Mouse (Mus musculus): ENCODE measurements around the gene Lrrc74a. TPM values are rescaled to one million over a fixed set of nuclear protein-coding genes. Genes with fewer than 3 reads are reported as not detected.
A peak's percentile ranks its signal among the peaks of the same experiment; 100 is the strongest.

Lrrc74a gene
- polyA plus RNA-seq, 1 experiment from 2014 or later: not detected

GRCm38 (mm10) chr12:86714026-86714425 is 20.1 kb upstream of the Lrrc74a start:
- WGBS: 69% methylated on average over 5 of the region's 5 CpGs
- no peaks in the 10 kb centered on the region for H3K4me1 ChIP-seq (ENCODE audit: control insufficient read depth, insufficient read depth, low read length)
- no peak overlapping the region for H3K27ac ChIP-seq (ENCODE audit: low read length)
- no peak overlapping the region for H3K4me2 ChIP-seq (ENCODE audit: low read depth, low read length)
- H3K36me3 ChIP-seq (ENCODE audit: control insufficient read depth, insufficient read depth, low read length): no peaks in the 10 kb centered on the region
- no peaks in the 10 kb centered on the region for H3K9me3 ChIP-seq (ENCODE audit: control insufficient read depth, low read length)
- no peaks in the 10 kb centered on the region for H3K27me3 ChIP-seq (replicated peaks; ENCODE audit: control insufficient read depth, insufficient read depth, low read length)
- ATAC-seq: no peak
- no peak overlapping the region for H3K4me3 ChIP-seq (ENCODE audit: low read length)
- H3K9ac ChIP-seq (ENCODE audit: low read depth, low read length): no peak overlapping the region

DNA sequence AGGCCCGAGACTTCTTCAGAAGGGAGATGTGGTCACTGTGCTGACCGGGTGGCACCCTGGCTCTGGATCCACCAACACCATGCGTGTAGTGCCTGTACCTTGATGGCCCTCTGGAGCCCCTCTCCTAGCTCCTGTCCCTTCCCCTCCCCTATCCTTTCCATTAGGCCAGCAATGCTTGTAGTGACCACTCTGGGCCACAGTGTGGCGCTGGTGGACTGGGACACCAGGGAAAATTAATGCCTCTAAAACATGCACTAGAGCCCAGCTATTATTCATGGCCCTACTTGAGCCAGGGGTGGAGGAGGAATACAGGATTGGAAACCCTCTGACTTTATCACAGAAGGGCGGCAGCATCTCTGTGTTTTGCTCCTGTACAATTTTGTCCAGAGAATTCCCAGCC is 18.8 kb upstream of the Lrrc74a start:
- WGBS: 60% methylated on average over 5 of the region's 5 CpGs
- Histone ChIP-seq H3K27me3 (replicated peaks; ENCODE audit: control insufficient read depth, insufficient read depth, low read length) (no peaks in the 10 kb centered on the region), H3K9ac (ENCODE audit: low read depth, low read length) (no peak overlapping the region), H3K27ac (ENCODE audit: low read length) (no peak overlapping the region), H3K4me2 (ENCODE audit: low read depth, low read length) (no peak overlapping the region), H3K9me3 (ENCODE audit: control insufficient read depth, low read length) (no peaks in the 10 kb centered on the region), H3K4me3 (ENCODE audit: low read length) (no peak overlapping the region), H3K36me3 (ENCODE audit: control insufficient read depth, insufficient read depth, low read length) (no peaks in the 10 kb centered on the region), H3K4me1 (ENCODE audit: control insufficient read depth, insufficient read depth, low read length) (no peaks in the 10 kb centered on the region)
- ATAC-seq: no peak

GRCm38 (mm10) chr12:86716962-86717361 is 17.2 kb upstream of the Lrrc74a start:
- no peaks in the 10 kb centered on the region for H3K36me3 ChIP-seq (ENCODE audit: control insufficient read depth, insufficient read depth, low read length)
- H3K27me3 ChIP-seq (replicated peaks; ENCODE audit: control insufficient read depth, insufficient read depth, low read length): no peaks in the 10 kb centered on the region
- no peaks in the 10 kb centered on the region for H3K4me1 ChIP-seq (ENCODE audit: control insufficient read depth, insufficient read depth, low read length)
- no peak overlapping the region for H3K27ac ChIP-seq (ENCODE audit: low read length)
- H3K9ac ChIP-seq (ENCODE audit: low read depth, low read length): no peak overlapping the region
- H3K4me2 ChIP-seq (ENCODE audit: low read depth, low read length): no peak overlapping the region
- no peak overlapping the region for H3K4me3 ChIP-seq (ENCODE audit: low read length)
- WGBS: 90% methylated on average over 11 of the region's 11 CpGs
- H3K9me3 ChIP-seq (ENCODE audit: control insufficient read depth, low read length): no peaks in the 10 kb centered on the region
- no peak for ATAC-seq

- Histone ChIP-seq H3K4me3 (ENCODE audit: low read length) (no peak overlapping the region), H3K9me3 (ENCODE audit: control insufficient read depth, low read length) (no peaks in the 10 kb centered on the region), H3K36me3 (ENCODE audit: control insufficient read depth, insufficient read depth, low read length) (no peaks in the 10 kb centered on the region), H3K9ac (ENCODE audit: low read depth, low read length) (no peak overlapping the region), H3K27me3 (replicated peaks; ENCODE audit: control insufficient read depth, insufficient read depth, low read length) (no peaks in the 10 kb centered on the region), H3K27ac (ENCODE audit: low read length) (no peak overlapping the region), H3K4me2 (ENCODE audit: low read depth, low read length) (no peak overlapping the region), H3K4me1 (ENCODE audit: control insufficient read depth, insufficient read depth, low read length) (no peaks in the 10 kb centered on the region)
- no peak for ATAC-seq
- WGBS: 83% methylated on average over 18 of the region's 18 CpGs
These were observed 14.1 kb upstream of the Lrrc74a start for GRCm38 (mm10) chr12:86719961-86720639.

GRCm38 (mm10) chr12:86721453-86721852 is 12.7 kb upstream of the Lrrc74a start:
- WGBS: 82% methylated on average over 5 of the region's 5 CpGs
- no peak overlapping the region for H3K4me2 ChIP-seq (ENCODE audit: low read depth, low read length)
- no peaks in the 10 kb centered on the region for H3K9me3 ChIP-seq (ENCODE audit: control insufficient read depth, low read length)
- H3K4me1 ChIP-seq (ENCODE audit: control insufficient read depth, insufficient read depth, low read length): no peaks in the 10 kb centered on the region
- H3K36me3 ChIP-seq (ENCODE audit: control insufficient read depth, insufficient read depth, low read length): no peaks in the 10 kb centered on the region
- H3K9ac ChIP-seq (ENCODE audit: low read depth, low read length): no peak overlapping the region
- ATAC-seq: no peak
- H3K27ac ChIP-seq (ENCODE audit: low read length): no peak overlapping the region
- H3K4me3 ChIP-seq (ENCODE audit: low read length): no peak overlapping the region
- H3K27me3 ChIP-seq (replicated peaks; ENCODE audit: control insufficient read depth, insufficient read depth, low read length): no peaks in the 10 kb centered on the region

GRCm38 (mm10) chr12:86724300-86724699 is 9.9 kb upstream of the Lrrc74a start:
- ATAC-seq: no peak
- Histone ChIP-seq H3K27ac (ENCODE audit: low read length) (no peak overlapping the region), H3K9ac (ENCODE audit: low read depth, low read length) (no peak overlapping the region), H3K36me3 (ENCODE audit: control insufficient read depth, insufficient read depth, low read length) (no peaks in the 10 kb centered on the region), H3K9me3 (ENCODE audit: control insufficient read depth, low read length) (no peaks in the 10 kb centered on the region), H3K4me3 (ENCODE audit: low read length) (no peak overlapping the region), H3K4me1 (ENCODE audit: control insufficient read depth, insufficient read depth, low read length) (no peaks in the 10 kb centered on the region), H3K27me3 (replicated peaks; ENCODE audit: control insufficient read depth, insufficient read depth, low read length) (no peaks in the 10 kb centered on the region), H3K4me2 (ENCODE audit: low read depth, low read length) (no peak overlapping the region)
- 89% methylated on average over 2 of the region's 2 CpGs for WGBS

GRCm38 (mm10) chr12:86725706-86726105 is 8.5 kb upstream of the Lrrc74a start:
- under 1% methylated on average over 19 of the region's 19 CpGs for WGBS
- H3K4me3 ChIP-seq (ENCODE audit: low read length): peak overlapping the region; percentile 74
- H3K9ac ChIP-seq (ENCODE audit: low read depth, low read length): peak overlapping the region; percentile 76
- H3K4me1 ChIP-seq (ENCODE audit: control insufficient read depth, insufficient read depth, low read length): no peaks in the 10 kb centered on the region
- no peak overlapping the region for H3K27ac ChIP-seq (ENCODE audit: low read length)
- peak overlapping the region; percentile 88 for H3K4me2 ChIP-seq (ENCODE audit: low read depth, low read length)
- no peaks in the 10 kb centered on the region for H3K27me3 ChIP-seq (replicated peaks; ENCODE audit: control insufficient read depth, insufficient read depth, low read length)
- ATAC-seq: peak; percentile 24; the same call in 1 of the 2 replicates
- no peaks in the 10 kb centered on the region for H3K36me3 ChIP-seq (ENCODE audit: control insufficient read depth, insufficient read depth, low read length)
- no peaks in the 10 kb centered on the region for H3K9me3 ChIP-seq (ENCODE audit: control insufficient read depth, low read length)

DNA sequence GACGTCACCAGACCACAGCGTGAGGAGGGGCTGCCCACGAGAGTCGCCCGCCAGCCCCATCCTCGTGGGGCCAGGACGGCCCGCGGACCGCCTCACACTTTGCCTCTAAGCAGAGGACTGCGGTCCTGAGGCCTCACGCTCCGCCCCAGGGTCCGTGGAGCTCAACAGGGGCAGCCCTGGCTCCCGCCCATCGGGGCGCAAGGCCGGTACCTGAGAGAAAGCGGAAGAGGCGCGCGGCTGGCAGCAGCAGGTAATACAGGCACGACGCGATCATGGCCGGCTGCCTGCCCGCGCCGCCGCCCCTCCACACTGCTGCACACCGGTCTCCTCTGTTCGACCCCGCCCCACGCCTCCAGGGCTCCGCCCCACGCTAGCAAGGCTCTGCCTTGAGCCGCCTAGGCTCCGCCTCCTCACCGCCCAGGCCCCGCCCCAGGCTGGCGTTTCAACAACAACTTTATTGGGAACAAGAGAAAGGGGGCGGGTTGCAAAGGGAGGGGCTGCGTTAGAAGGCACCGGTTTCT is 8.0 kb upstream of the Lrrc74a start, which contains the start of gene Angel1:
TSS of gene Angel1 (minus strand) at position 341 of the 521 bp plus-strand sequence.
- peak; percentile 100 for ATAC-seq
- no peaks in the 10 kb centered on the region for H3K27me3 ChIP-seq (replicated peaks; ENCODE audit: control insufficient read depth, insufficient read depth, low read length)
- WGBS: under 1% methylated on average over 44 of the region's 44 CpGs
- no peaks in the 10 kb centered on the region for H3K4me1 ChIP-seq (ENCODE audit: control insufficient read depth, insufficient read depth, low read length)
- H3K27ac ChIP-seq (ENCODE audit: low read length): no peak within 1 kb of the TSS
- H3K9ac ChIP-seq (ENCODE audit: low read depth, low read length): peak within 1 kb of the TSS; percentile 76
- no peaks in the 10 kb centered on the region for H3K9me3 ChIP-seq (ENCODE audit: control insufficient read depth, low read length)
- H3K36me3 ChIP-seq (ENCODE audit: control insufficient read depth, insufficient read depth, low read length): no peaks in the 10 kb centered on the region
- H3K4me2 ChIP-seq (ENCODE audit: low read depth, low read length): peak within 1 kb of the TSS; percentile 88
- peak within 1 kb of the TSS; percentile 74 for H3K4me3 ChIP-seq (ENCODE audit: low read length)

DNA sequence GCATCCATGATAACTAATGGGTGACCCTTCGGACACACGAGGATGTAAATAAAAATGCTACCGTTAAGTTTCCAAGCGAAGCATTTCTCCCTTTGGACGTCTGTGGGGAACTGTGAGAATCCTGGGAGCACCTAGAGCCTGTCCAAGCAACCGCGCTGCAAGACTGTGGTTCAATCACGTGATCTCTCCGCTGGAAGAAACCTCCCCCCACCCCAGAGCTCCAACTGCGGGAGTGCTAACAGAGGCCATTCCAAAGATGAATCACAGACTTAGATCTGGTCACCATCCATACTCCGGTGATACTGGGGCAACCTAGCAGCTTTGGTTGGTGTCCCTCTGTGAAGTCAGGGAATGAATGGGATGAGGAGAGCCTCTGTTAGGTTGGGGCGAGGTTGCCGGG is 26.9 kb downstream of the Lrrc74a start:
- Histone ChIP-seq H3K4me3 (ENCODE audit: low read length) (no peak overlapping the region), H3K9ac (ENCODE audit: low read depth, low read length) (no peak overlapping the region), H3K27me3 (replicated peaks; ENCODE audit: control insufficient read depth, insufficient read depth, low read length) (no peaks in the 10 kb centered on the region), H3K4me2 (ENCODE audit: low read depth, low read length) (no peak overlapping the region), H3K36me3 (ENCODE audit: control insufficient read depth, insufficient read depth, low read length) (no peaks in the 10 kb centered on the region), H3K27ac (ENCODE audit: low read length) (no peak overlapping the region), H3K9me3 (ENCODE audit: control insufficient read depth, low read length) (no peaks in the 10 kb centered on the region), H3K4me1 (ENCODE audit: control insufficient read depth, insufficient read depth, low read length) (no peaks in the 10 kb centered on the region)
- ATAC-seq: no peak
- WGBS: 68% methylated on average over 13 of the region's 13 CpGs

Measured in intestine, embryonic 16.5 days (tissue).